Mouse (Mus musculus): Measurements from ENCODE around the gene Ppdpf. TPM values are rescaled to one million over a fixed set of nuclear protein-coding genes. Genes with fewer than 3 reads are reported as not detected.

The Ppdpf gene
- polyA plus RNA-seq, 1 experiment from 2014 or later, result 442 TPM

DNA sequence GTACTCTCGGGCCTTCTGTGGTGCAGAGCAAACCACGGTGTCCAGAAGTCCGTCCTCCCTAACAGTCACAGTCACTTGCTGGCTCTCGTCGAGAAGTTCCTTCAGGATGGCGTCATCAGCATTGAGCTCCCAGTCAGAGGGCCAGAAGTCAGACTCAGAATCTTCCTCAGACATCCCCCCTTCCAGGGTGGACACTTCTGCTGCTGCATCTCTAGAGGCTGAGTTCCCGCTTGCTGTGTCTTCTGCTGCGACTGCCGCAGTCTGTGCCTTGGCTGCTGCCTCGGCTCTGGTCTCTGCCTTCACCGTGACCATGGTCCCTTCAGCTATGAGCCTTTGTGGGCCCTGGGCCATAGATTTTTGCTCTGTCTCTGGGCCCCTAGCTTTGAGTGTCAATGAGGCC lies 47.6 kb downstream of the Ppdpf start:
- ATAC-seq (ENCODE audit: low FRiP score, low TSS enrichment), result no peak
- WGBS, result 93% methylated on average over 11 of the region's 11 CpGs
- Histone ChIP-seq H3K9ac (replicated peaks; ENCODE audit: low read length) (no peak overlapping the region), H3K9me3 (ENCODE audit: control insufficient read depth, low read length) (no peaks in the 10 kb centered on the region), H3K27ac (replicated peaks; ENCODE audit: low read depth, low read length) (no peak overlapping the region), H3K4me3 (replicated peaks; ENCODE audit: low read depth, low read length) (no peak overlapping the region), H3K4me2 (ENCODE audit: low read length) (no peak overlapping the region), H3K4me1 (ENCODE audit: control insufficient read depth, insufficient read depth, low read length) (no peaks in the 10 kb centered on the region), H3K36me3 (ENCODE audit: control insufficient read depth, insufficient read depth, low read length) (no peaks in the 10 kb centered on the region), H3K27me3 (ENCODE audit: control insufficient read depth, insufficient read depth, low read length) (no peaks in the 10 kb centered on the region)
- DNase-seq, result no peak

DNA sequence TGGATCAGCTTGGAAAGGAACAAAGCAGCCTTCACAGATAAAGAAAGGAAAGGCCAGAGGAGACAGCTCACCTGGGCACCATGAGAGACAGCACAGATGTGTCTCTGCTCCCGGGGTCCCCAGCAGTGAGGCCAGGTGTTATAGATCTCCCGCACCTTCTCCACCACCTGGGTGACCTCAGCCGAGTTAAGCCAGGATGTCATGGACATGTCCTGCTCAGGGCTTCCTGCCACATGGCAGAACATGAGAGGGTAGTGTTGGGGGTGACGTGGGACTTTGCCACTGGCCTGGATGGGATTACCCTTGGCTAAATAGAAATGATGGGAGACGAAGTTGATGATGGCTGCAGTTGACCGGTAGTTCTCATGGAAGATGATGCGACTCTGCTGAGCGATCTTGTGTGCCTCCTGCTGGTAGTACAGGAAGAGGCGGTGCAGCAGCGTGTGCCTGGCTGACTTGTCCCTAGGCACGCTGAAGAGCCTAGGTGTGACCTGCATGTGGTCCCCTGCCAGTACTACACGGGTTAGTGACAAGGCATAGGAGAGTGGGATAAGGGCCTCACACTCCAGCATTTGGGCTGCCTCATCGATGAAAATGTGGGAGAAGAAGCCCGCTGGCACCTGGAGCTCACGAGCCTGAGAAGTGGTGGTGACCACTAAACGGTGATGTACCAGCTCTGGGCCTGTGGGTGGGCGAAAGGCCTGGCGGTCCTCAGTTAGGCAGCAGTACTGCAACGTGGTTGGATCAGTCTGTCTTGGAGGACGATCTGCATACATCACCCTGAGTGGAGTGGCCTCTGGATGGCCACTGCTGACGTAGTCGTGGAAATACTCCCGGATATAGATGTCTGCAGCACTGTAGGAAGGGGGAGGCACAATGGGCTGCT lies 48.9 kb downstream of the Ppdpf start:
- Histone ChIP-seq H3K36me3 (ENCODE audit: control insufficient read depth, insufficient read depth, low read length) (no peaks in the 10 kb centered on the region), H3K4me2 (ENCODE audit: low read length) (no peak overlapping the region), H3K27me3 (ENCODE audit: control insufficient read depth, insufficient read depth, low read length) (no peaks in the 10 kb centered on the region), H3K9me3 (ENCODE audit: control insufficient read depth, low read length) (no peaks in the 10 kb centered on the region), H3K27ac (replicated peaks; ENCODE audit: low read depth, low read length) (no peak overlapping the region), H3K4me3 (replicated peaks; ENCODE audit: low read depth, low read length) (no peak overlapping the region), H3K4me1 (ENCODE audit: control insufficient read depth, insufficient read depth, low read length) (no peaks in the 10 kb centered on the region), H3K9ac (replicated peaks; ENCODE audit: low read length) (no peak overlapping the region)
- no peak for DNase-seq
- 84% methylated on average over 23 of the region's 23 CpGs for WGBS
- ATAC-seq (ENCODE audit: low FRiP score, low TSS enrichment), result no peak

DNA sequence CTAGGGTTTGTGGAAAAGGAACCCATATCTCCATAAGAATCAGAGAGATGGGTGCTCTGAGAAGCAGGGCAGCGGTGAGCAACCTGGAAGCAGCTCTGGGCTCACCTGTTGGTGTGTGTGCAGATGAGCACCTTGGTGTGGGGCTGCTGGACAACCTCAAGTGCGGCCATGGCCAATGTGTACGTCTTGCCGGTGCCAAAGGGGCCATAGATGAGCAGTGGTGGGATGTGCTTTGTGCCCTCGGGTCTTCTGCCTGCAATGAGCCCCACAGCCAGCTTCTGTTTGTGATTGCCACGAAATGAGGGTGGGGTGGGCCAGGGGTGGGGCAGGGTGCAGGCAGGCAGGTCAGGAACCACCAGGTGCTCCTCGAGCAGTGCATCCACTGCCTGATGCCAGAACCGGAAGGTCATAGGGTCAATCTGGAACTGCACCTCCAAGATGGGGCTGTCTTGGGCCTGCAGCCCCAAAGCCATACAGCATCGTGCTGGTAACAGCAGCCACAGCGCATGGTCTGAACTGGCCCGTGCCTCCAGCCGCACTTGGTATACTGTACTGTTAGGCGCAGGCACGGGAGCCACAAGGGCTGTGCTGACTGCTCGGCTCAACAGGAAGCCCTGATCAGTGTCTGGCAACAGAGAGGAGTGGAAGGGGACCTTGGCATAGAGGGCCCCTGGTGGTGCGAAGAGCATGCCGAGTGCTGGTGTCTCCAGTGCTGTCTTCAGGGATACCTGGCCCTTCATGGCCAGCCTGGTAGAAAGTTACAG lies 50.4 kb downstream of the Ppdpf start:
- no peak overlapping the region for H3K4me2 ChIP-seq (ENCODE audit: low read length)
- ATAC-seq (ENCODE audit: low FRiP score, low TSS enrichment) (no peak), DNase-seq (no peak)
- H3K4me1 ChIP-seq (ENCODE audit: control insufficient read depth, insufficient read depth, low read length), result no peaks in the 10 kb centered on the region
- H3K27ac ChIP-seq (replicated peaks; ENCODE audit: low read depth, low read length), result no peak overlapping the region
- no peaks in the 10 kb centered on the region for H3K27me3 ChIP-seq (ENCODE audit: control insufficient read depth, insufficient read depth, low read length)
- no peak overlapping the region for H3K9ac ChIP-seq (replicated peaks; ENCODE audit: low read length)
- H3K9me3 ChIP-seq (ENCODE audit: control insufficient read depth, low read length), result no peaks in the 10 kb centered on the region
- H3K36me3 ChIP-seq (ENCODE audit: control insufficient read depth, insufficient read depth, low read length), result no peaks in the 10 kb centered on the region
- H3K4me3 ChIP-seq (replicated peaks; ENCODE audit: low read depth, low read length), result no peak overlapping the region
- 89% methylated on average over 17 of the region's 17 CpGs for WGBS

DNA sequence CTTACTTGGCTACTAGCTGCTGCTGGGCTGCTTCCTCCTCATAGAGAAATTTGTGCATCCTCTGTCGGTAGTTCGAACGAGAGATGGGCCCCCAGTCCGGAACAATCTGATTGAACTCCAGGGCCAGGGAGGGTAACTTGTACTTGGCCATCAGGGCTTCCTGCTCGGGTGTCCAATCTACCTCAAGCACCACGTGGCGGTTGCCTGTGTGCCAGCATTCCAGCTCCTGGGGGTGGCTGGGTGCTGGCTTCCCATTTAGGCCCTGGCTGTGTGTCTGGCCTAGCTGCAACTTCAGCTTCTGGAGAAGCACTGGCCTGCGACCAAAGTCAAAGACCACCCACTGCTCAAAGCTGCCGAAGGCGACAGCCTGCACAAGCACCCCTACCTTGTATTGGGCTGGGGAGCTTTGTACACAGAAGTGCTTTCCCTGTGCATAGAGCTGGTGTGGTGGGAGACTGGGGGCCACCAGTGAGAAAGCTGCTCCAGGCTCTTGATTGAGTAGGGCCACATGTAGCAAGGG lies 51.1 kb downstream of the Ppdpf start:
- WGBS, result 64% methylated on average over 10 of the region's 10 CpGs
- H3K9me3 ChIP-seq (ENCODE audit: control insufficient read depth, low read length), result no peaks in the 10 kb centered on the region
- DNase-seq (no peak), ATAC-seq (ENCODE audit: low FRiP score, low TSS enrichment) (no peak)
- H3K4me2 ChIP-seq (ENCODE audit: low read length), result no peak overlapping the region
- no peak overlapping the region for H3K9ac ChIP-seq (replicated peaks; ENCODE audit: low read length)
- H3K27ac ChIP-seq (replicated peaks; ENCODE audit: low read depth, low read length), result no peak overlapping the region
- no peaks in the 10 kb centered on the region for H3K36me3 ChIP-seq (ENCODE audit: control insufficient read depth, insufficient read depth, low read length)
- no peaks in the 10 kb centered on the region for H3K4me1 ChIP-seq (ENCODE audit: control insufficient read depth, insufficient read depth, low read length)
- H3K27me3 ChIP-seq (ENCODE audit: control insufficient read depth, insufficient read depth, low read length), result no peaks in the 10 kb centered on the region
- no peak overlapping the region for H3K4me3 ChIP-seq (replicated peaks; ENCODE audit: low read depth, low read length)

Other genes starting within 250 kb of the Ppdpf start
- gene Nkain4, start 232.5 kb upstream of the Ppdpf start, polyA plus RNA-seq (2014; fragmentation: Nextera tagmentation; extraction: Ambion mirVana), result 89.6 and 94.9 TPM in 2 replicates
- 86.6 and 92.4 TPM in 2 replicates for gene Arfgap1, start 220.0 kb upstream of the Ppdpf start, polyA plus RNA-seq (2014; fragmentation: Nextera tagmentation; extraction: Ambion mirVana)
- gene Col20a1, start 200.7 kb upstream of the Ppdpf start, polyA plus RNA-seq (2014; fragmentation: Nextera tagmentation; extraction: Ambion mirVana), result 0.16 and 0.24 TPM in 2 replicates
- 50.8 and 52.6 TPM in 2 replicates for gene Chrna4, start 143.7 kb upstream of the Ppdpf start, polyA plus RNA-seq (2014; fragmentation: Nextera tagmentation; extraction: Ambion mirVana)
- gene Kcnq2, start 51.9 kb upstream of the Ppdpf start, polyA plus RNA-seq (2014; fragmentation: Nextera tagmentation; extraction: Ambion mirVana), result 52.0 and 52.4 TPM in 2 replicates
- 12.7 and 14.1 TPM in 2 replicates for gene Eef1a2, start 30.2 kb upstream of the Ppdpf start, polyA plus RNA-seq (2014; fragmentation: Nextera tagmentation; extraction: Ambion mirVana)
- gene Ptk6, start 15.5 kb downstream of the Ppdpf start, polyA plus RNA-seq (2014; fragmentation: Nextera tagmentation; extraction: Ambion mirVana), result not detected in 2 replicates
- gene Srms, start 25.9 kb downstream of the Ppdpf start, polyA plus RNA-seq (2014; fragmentation: Nextera tagmentation; extraction: Ambion mirVana), result 0.11 and 0.16 TPM in 2 replicates
- gene Fndc11, start 32.8 kb downstream of the Ppdpf start, polyA plus RNA-seq (2014; fragmentation: Nextera tagmentation; extraction: Ambion mirVana), result 0.39 and 0.49 TPM in 2 replicates
- gene Helz2, start 54.8 kb downstream of the Ppdpf start, polyA plus RNA-seq (2014; fragmentation: Nextera tagmentation; extraction: Ambion mirVana), result 0.19 and 0.39 TPM in 2 replicates
- gene Gmeb2, start 100.8 kb downstream of the Ppdpf start, polyA plus RNA-seq (2014; fragmentation: Nextera tagmentation; extraction: Ambion mirVana), result 15.7 and 19.5 TPM in 2 replicates
- gene Stmn3, start 127.3 kb downstream of the Ppdpf start, polyA plus RNA-seq (2014; fragmentation: Nextera tagmentation; extraction: Ambion mirVana), result 1,182 and 1,543 TPM in 2 replicates
- 40.3 and 46.9 TPM in 2 replicates for gene Rtel1, start 132.5 kb downstream of the Ppdpf start, polyA plus RNA-seq (2014; fragmentation: Nextera tagmentation; extraction: Ambion mirVana)
- gene Zgpat, start 177.7 kb downstream of the Ppdpf start, polyA plus RNA-seq (2014; fragmentation: Nextera tagmentation; extraction: Ambion mirVana), result 65.0 and 67.7 TPM in 2 replicates
- gene Arfrp1, start 178.2 kb downstream of the Ppdpf start, polyA plus RNA-seq (2014; fragmentation: Nextera tagmentation; extraction: Ambion mirVana), result 65.8 and 76.2 TPM in 2 replicates
- gene Lime1, start 192.8 kb downstream of the Ppdpf start, polyA plus RNA-seq (2014; fragmentation: Nextera tagmentation; extraction: Ambion mirVana), result 43.7 and 50.1 TPM in 2 replicates

Measured in midbrain, embryonic 14.5 days (tissue).